Mouse (Mus musculus) MEL-GATA-1-ER (cell line): ENCODE results near the gene Osbpl2.
"Not testable (repeated sequence)": the region's sequence is repeated elsewhere in the genome, so short reads cannot be mapped to it uniquely, and the experiment has no call there.

Source experiments
- DNase-seq: peaks from one replicate; pipeline ENCODE4 v3.0.0-alpha.2; 2012; ENCODE audit warnings: low read depth; ENCODE audit errors: extremely low read depth

Gene Osbpl2

DNA sequence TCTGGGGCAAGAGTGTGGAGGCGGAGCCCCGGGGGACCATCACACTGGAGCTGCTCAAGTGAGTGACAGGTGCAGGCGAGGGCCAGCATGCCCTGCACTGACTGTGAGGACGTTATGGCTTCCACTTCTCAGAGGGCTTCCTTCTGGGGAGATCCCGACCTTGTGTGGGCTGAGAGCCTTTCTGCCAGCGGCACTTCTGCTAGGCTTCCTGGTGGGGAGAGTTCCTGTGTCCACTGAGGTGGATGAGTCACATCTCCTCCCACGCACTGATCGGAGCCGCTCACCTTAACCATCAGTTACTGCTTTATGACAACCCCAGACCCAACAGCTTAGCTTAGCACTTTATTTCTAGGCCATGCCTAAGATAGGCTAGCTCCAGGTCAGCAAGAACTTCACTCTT, 29.4 kb downstream of the Osbpl2 start:
- DNase-seq, result no peak

DNA sequence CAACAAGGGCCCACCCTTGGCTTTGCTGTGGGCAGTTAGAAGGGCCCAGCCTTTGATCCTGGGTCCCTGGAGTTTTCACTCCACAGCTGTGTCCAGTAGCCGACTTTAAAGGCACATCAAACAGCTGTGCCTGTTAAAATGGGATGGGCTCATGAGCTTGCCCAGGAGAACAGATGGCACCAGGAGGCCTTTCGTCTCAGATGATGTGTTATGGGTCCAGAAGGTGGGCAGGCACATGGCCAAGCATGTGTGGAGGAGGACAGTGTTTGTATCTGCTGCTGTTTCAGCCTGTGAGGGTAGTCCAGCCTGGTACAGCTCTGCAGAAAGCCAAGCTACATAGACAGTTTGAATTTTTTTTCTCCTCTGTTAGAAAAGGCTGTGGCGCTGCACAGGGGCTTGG, 35.7 kb downstream of the Osbpl2 start:
- no peak for DNase-seq

DNA sequence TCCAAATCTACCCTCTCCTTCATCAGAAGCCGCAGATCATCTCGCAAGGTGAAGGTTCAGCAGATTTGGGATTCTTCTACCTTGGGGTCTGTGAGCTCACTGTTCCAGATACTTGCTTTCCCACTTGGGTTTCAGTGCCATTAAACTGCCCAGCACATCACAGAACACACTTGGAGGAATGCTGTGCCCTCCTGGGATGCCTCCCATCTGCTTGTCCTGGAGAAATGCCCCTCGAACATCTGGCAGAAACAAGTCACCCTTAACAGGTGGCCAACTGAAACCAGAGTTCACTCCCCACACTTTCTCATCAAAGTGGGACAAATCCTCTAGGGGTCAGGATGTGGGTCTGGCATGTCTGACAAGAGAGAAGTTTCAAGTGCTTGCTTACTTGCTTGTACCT, 39.5 kb downstream of the Osbpl2 start:
- DNase-seq, result no peak

DNA sequence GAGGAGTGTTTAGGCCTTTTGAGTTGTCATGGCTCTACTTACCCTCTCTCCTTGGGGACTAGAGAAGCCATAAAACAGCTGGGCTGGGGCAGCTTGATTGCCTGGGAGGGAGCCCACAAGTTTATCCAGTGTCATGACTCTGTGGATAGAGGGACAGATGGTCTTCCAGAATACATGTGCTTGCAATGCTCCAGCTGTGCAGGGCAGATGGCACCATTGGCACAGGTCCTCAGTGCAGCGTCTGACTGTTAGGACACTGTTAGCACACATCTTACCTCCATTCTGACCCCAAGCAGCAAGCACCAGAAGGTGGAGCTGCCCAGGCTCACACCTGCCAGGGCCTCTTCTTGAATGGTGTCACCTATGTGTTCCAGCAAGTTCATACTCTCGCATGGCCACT, 46.7 kb downstream of the Osbpl2 start:
- DNase-seq, result no peak

DNA sequence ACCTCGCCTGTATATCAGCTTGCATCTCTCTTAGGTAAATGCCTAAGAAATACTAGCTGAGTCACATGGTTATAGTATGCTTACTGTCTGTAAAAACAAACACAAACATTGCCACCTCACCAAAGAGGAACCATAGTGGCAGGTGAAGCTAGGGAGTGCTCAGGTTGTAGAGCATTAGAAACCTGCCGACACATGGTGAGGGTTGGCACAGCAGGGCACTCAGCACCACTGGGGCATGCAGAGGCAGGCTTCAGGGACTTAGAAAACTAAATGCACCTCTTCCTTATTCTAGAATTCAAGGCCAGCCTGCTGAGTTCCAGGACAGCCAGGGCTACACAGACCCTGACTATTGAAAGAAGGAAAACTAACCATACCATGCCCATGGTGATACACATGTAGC, 47.8 kb downstream of the Osbpl2 start:
- no peak for DNase-seq

DNA sequence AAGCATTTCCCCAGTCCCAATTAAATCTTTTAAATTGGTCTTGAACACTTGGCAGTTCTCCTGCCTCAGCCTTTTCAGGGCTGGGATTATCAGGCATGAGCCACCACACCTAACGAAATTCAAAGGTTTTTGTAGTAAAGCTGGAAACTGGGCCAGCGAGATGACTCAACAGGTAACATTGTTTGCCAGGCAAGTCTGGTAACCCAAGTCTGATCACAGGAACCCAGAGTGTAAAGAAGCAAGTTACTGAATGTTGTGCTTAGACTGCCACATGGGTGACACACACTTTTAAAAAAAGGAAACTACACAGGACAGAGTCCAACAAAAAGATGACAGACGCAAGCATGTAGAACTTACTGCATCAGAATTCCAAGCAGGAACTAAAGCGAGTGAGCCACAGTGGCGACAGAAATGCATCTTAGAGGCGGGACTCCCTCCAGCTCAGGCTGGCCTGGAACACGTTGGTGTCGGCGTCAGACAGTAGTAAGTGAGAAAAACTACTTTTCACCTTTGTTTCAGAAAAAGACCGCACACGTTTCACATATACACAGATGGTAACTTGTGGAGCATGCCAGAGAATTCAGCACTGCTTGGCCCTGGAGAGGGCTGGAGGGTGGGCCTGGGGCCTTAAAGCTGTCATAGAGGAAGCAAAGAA, 51.2 kb downstream of the Osbpl2 start:
- no peak for DNase-seq

DNA sequence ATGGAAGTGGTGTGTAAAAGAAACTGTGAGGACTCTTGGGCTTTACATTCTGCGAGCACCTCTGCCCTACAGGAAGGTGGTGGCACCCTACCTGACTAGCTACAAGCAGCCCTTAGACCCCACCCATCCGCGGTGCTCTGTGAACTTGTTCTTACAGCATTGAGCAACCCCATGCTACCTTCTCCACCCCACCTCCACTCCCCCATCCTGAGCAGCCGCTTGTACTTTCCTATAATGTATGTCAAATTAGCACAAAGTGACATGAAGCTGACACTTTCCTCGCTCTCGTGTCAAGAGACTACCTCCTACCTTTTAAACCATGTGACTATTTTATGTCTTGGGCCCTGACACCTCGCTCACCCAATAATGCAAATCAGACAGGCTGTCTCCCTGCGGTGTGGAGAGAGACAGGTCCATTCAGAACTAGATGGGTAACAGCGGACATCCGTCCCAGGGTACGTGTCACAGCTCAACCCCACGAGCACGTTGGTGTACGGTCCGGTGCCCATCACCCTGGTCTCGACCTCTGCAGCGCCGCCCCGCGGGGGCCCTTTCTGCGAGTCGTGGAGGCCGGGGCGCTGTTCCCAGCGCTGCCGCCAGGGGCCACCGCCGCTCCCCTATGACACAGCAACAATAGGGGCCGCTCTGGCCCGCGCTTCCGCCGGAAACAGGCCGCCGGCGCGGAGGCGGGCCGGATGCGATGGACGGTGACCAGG, 51.9 kb downstream of the Osbpl2 start, which contains the start of gene Adrm1:
TSS of gene Adrm1 (plus strand) at position 680 of the 716 bp plus-strand sequence.
- peak; percentile 73 for DNase-seq

DNA sequence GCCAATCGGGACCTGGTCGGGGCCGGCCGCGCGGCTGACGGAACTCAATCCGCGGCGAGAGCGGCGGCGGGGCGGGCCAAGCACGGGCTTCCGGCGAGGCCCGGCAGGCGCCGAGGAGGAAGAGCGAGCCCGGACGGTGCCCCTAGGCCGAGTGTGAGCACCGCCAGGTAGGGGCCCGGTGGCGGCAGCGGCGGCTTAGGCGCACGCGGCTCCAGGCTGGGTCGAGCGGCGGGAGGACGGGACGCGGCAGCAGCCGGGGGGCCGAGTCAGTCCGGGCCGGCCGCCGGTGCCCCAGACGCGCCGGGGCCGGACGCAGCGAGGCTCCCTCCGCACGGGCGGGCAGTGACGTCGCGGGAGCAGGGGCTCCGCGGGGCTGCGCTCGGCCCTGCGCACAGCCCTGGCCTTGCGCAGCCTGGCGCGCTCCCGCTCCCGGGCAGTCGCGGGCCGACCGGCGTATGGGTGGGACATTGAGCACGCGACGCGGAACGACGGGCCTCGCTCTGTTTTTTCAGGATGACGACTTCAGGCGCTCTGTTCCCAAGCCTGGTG, 52.5 kb downstream of the Osbpl2 start:
- DNase-seq, result no peak

DNA sequence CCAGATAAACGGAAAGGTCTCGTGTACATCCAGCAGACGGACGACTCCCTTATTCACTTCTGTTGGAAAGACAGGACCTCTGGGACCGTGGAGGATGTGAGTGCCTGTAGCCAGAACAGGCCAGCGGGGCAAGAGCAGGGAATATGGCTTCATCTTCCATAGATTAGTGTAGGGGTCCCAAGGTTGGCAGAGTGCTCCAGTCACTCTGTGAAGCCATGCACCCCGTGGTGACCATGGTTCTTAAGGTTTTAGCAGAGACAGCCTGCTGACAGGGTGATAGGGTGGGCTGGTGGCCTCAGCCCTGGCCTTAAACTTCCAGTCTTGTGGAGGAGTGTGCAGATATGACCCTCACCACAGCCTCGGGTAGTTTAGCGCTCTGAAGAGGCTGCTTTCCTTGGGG, 53.0 kb downstream of the Osbpl2 start:
- no peak for DNase-seq

DNA sequence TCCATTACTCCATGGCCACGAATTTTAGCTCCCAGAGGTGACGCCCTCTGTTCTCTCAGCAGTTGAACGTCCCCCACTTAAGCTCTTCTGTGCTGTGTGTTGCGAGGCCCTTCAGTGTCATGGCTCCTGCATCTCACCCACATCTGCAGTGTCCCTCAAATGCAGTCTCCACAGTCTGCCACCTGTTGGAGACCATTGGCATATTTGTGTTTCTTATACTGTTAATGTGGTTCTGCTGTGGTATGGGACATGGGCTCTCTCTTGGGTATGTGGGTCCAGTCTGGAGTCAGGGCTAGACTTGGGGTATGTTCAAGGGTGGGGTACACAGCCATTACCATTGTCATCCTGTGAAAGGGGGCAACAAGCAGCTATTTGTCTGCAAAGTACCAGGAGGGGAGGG, 54.1 kb downstream of the Osbpl2 start:
- DNase-seq, result no peak

DNA sequence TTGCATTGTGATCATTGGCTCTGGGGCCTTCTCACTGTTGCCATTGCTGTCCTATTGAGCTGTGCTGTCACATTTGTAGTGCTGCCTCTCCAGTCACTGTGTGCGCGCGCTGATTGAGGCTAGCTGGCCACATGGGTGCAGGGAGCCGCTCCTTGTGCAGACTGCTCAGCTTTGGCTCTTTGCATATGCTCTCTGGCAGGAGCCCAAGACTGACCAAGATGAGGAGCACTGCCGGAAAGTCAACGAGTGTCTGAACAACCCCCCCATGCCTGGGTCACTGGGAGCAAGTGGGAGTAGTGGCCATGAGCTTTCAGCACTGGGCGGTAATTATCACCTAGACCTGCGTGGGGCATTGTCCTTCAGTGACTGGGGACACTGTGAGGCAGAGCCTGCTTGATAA, 54.6 kb downstream of the Osbpl2 start:
- DNase-seq, result not testable (repeated sequence)

DNA sequence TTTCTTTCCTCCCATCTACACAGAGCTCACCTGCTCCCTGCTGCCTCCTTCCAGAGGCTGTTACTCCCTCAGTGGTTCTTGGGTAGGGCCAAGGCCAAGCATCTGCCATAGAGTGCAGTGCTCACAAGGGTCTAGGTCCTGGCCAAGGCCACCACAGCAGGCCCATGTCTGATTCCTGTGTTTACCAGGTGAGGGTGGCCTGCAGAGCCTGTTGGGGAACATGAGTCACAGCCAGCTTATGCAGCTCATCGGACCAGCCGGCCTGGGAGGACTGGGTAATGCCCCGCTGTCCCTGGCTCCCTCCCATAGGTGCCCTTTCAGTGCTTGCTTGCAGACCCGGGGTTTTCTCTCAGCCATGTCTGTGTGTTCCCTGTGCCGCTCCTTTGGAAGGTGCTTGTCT, 55.0 kb downstream of the Osbpl2 start:
- no peak for DNase-seq

DNA sequence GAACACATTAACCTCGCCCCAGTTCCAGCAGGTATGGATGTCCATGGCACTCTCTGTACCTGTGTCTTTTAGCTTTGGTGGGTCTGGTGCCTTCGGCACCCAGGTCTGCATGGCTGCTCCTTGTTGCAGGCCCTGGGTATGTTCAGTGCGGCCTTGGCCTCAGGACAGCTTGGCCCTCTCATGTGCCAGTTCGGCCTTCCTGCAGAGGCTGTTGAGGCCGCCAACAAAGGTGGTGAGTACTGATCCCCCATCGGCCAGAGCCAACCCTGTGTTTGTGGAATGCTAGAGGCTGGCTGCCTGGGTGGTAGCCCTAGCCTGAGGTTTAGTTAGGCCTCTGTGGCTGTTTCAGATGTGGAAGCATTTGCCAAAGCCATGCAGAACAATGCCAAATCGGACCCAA, 56.6 kb downstream of the Osbpl2 start:
- DNase-seq, result no peak

DNA sequence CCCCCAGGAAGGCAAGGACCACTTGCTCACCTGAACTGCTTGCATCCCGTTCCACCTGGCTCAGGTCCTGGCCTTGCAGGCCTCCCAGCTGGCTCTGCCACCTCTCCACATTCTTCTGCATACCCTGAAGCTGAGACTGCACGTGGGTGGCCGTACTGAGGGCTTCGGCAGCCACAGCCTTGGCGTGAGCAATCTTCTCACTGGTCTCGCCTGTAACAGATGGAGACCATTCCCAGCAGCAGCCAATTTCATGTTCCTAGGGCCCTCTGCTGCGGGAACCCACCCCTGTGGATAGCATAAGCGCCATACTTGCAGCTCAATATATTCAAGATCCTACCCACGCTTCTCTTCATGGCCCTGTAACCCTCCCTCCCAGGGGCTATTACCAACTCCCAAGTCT, 62.4 kb downstream of the Osbpl2 start:
- DNase-seq, result no peak

DNA sequence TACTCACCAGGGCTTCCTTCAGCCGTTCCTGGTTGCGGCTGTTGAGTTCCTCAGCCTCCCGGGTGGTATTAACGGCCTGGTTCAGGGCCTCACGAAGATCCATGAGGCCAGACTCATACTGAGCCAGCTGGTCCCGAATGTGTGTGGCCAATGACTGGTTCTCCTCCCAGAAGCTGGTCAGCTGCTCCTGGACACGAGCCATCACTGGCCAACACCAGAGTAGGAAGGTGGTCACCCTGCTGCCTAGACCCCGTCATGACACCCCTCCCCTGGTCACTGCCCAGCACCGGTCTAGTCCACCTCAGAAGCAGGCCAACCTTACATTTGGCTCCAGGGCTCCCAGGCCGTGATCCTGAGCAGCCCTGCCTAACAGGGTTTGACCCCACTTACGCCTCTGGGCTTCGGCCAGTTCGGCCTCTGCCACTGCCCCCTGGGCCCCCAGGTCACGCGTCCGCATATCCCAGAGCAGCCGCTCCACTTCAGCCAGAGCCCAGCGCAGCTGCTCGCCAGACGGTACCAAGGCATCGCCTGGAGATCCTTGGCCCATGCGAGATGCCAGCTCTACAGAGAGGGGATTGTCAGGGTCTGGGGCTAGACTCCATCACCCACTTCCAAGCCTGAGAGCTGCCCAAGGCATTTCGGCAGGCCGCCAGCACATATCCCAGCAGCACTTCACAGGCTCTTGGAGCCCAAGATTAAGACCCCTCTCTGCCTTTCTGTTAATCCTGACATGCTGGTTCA, 65.1 kb downstream of the Osbpl2 start:
- no peak for DNase-seq

DNA sequence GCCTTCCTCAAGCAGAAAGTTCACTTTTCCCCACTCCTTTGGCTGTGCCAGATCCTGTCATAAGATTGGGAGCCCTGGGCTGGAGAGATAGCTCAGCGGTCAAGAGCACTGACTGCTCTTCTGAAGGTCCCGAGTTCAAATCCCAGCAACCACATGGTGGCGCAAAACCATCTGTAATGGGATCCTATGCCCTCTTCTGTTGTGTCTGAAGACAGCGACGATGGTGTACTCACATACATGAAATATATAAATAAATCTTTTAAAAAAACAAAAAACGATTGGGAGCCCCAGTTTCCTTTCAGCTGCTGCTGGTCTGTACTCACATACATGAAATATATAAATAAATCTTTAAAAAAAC, 65.6 kb downstream of the Osbpl2 start:
- DNase-seq, result no peak

DNA sequence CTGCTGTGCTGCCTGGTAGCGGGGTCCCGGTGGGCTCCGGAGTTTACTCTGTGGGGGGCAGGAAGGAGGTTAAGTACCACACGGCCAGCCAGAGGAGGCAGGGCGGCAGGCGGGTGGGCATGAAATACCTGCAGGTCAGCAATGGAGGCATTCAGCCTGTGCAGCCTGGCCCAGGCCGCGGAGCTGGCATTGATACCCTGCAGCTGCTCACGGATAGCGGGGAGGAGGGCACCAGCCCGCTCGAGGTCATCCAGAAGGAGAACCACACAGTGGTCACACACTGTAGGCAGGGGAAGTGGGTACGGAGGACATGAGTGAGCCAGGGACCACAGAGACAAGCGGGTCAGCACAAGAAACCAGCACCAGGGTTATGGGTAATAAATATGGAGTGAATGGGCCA, 66.6 kb downstream of the Osbpl2 start:
- no peak for DNase-seq

DNA sequence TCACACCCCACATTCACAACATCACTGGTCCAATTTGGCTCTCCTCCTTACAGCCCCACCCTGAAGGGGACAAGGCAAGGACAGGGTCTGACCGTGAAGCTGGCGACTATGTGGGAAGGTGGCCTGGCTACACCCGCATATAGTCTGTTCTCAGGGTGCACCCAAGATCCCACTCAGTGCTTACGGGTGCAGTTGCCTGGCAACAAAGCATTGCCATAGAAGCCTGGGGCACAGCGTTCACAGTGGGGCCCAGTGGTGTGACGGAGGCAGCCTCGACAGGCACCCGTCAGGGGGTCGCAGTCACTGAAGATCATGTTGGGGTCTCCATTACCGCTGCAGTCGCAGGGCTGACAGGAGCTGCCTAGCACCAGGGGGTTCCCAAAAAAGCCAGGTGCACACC, 68.3 kb downstream of the Osbpl2 start:
- no peak for DNase-seq

DNA sequence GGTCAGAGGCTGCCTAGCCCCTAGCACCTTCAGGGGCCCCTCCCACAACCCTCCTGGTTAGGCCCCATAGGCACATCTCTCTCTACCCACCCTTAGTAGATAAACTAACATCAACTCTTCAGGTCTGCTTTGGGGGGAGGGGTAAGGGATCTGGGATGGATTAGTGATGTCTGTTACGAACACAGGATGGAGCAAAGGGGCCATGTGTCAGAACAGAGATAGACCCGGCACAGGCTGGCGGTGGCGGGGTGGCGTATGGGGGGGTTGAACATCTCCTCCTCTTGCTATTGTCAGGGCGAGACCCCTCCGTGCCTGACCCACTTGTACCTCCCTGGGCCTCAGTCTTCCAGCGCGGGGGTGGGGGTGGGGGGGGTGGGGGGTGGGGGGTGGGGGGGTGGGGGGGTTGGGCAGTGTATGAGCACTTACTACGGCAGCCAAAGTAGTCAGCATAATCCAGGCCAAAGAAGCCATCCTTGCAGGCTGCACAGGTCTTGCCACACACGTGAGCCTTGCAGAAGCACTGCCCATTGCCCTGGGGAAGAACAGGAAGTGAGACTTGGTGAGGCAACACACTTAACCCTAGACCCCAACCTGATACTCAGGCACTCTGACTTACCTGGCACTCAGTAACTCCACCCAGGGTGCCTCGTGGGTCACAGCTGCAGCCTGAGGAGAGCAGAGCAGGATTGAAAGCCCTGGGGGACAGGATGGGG, 77.7 kb downstream of the Osbpl2 start:
- DNase-seq, result no peak

DNA sequence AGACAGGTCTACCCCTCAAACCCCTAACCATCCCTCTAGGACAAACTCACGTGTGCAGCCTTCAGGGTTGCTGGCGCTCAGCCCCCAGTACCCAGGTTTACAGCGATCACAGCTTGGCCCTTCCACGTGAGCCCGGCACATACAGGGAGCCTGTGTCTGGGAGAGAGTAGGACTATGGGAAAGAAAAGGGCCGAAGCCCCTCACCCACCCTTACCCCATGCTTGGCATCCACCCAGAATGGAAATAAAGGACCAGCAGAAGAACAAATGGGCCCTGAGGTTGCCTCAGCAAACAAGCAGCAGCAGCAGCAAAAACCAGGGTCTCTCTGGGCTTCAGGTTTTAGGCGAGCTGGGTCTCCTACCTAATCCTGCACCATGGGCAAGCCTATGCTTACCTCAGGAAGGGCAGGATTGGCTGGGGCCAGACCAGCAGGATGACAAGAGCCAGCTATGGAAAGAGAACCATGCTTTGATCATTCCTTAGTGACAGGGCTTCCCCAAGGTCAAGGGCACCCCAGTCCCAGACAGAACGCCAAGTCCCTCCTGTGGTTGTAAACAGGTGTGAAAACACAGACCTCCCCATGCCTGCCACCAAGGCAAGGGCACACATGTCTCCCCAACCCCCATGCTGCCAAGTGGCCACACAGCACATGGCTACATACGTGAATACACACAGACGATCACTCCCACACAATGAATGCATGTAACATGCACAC, 78.4 kb downstream of the Osbpl2 start:
- DNase-seq, result no peak

DNA sequence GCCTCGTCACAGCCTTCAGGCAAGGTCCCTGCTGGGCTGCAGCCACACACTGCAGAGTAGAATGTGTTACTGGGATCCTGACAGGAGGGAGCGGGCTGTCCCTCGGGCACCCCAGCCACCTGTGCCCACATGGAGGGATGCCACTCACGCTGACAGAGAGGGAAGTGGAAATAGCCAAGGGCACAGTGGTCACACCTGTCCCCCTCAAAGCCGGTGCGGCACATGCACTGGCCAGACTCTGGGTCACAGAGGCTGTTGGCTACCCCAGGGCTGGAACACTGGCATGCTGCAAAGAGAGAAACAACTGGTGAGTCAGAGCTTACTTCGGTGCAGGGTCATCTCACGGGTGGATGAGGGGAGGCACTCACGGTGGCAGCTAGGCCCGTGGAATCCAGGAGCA, 79.7 kb downstream of the Osbpl2 start:
- DNase-seq, result no peak
